Mouse (Mus musculus): ENCODE measurements at regions not wholly inside any gene's neighbourhood (a gene's known extent, or its start where the extent isn't known, plus 50 kb on each side); places are given as distances from the start of the nearest gene placed in this dataset.

DNA sequence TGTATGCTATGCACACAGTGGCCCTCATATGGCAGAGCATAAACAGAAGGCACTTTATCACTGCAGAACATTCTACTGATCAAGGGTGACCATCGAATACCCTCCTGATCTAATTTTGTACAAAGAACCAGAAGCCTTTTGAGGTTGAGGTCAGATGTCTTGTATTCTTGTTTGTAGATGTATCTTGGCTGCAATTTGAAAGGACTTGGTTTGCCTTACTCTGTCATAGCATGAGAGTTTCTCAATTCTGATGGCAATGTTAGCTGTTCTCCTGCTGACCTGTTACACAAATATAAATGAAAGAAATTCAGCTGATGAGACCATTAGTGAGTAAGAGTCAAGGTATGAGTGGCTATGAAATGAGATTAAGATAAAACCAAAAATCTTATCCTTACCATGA is 199.1 kb upstream of the Aldoart1 start:
- DNase-seq, result no peak

DNA sequence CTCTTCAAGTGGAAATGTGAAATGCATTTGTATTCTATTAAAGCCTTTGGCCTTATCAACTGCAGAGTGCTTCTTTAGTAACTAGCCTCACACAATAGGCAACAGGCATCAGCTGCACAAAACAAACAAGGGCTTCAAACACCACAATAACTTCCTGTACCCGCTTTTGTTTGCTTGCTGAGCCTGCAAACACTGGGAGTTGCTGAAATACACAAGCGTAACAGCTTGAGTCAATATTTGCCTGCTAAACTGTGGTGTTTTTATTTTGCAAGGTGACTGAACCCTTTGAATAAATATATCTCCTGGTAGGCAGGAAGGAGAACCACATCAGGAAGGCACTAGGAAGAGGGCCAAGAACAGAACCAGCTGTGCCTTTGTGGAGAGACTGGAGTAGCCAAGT is 195.4 kb upstream of the Aldoart1 start:
- no peak for DNase-seq

DNA sequence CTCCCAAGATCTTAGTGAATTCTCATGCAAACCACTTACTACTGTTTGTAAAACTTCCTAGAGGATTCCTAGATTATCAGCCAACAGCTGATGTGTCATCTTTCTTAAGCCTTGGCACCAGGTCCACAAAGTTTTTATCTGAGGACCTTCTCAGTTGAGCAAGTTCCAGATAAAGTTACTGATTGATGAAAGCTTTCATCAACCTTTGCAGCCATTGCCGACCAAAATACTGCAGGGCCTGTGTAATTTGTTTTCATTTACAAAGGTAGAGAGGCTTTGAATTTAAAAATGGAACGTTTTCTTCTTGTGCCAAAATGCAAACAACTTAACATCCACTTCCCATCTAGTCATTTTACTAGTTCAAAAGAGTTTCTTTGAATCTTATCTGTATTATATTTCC is 191.9 kb upstream of the Aldoart1 start:
- DNase-seq, result no peak

DNA sequence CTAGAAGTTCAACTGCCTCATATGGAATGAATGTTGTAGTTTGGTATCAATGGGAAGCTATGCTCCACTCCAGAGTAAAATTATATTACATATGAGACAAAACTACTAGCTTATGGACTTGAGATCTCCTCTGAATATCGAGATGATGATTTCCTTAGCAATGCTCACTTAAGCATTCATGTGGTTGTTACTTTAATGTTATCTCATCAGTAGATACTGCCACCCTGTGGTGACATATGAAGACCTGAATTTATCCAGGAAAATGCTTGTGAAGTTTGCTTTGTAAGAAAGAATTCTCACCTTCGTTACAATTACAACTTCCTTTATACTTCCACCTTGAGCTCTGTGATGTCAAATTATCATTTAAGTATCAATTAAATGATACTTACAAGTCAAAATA is 190.2 kb upstream of the Aldoart1 start:
- peak; percentile 56 to 70 for DNase-seq

DNA sequence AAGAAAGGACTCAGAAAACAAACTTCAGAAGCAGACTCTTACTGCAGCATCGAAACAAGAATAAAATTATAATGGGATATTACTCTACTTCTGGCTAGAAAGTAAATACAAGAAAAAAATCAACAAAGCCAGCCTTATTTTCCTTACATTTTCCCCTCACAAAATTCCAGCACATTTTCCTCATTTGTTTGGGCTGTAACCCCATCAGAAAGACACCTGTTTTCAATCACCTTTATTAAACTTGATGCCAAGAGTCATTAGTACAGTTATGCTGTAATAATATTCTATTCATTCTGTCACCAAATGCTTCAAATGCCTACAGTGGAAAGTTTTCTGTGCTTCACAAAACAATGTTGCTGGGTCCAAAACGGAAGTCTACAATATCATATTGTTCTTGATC is 189.1 kb upstream of the Aldoart1 start:
- no peak for DNase-seq

DNA sequence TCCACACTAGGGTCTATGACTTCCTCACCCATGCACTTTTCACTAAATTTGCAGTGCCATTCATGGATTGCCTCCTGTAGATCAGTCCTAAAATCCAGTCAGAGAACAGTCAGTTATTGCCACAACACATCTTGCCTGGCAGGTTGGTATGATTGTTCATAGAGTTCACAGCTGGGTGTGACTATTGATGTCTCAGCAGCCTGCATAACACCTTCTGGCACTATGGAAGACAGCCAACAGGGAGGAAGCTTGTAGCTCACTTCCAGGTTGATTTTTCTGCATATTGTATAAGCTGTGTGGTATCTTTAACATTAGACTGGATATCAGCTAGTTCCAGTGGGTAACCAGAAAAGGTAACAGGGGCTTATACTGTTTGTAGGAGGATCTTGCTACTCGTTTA is 145.3 kb upstream of the Aldoart1 start:
- peak; percentile 81 to 82 for DNase-seq

DNA sequence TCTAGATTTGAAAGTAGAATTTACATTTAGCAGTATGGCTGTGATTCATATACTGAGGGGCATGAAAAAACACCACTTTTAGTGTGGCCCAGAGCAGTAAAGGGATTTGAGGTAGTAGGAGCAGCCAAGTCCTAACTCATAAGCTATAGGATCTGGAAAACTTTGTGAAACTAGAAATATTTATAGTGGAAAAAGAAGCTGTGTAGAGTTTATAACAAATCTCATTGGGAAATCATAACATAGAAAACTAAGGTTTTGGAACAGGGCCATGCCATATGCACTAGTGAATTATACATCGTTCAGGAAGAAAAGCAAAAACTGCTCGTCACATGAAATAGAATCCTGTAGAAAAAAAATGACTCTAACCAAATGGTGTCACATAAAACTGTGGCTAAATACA is 143.7 kb upstream of the Aldoart1 start:
- no peak for DNase-seq

DNA sequence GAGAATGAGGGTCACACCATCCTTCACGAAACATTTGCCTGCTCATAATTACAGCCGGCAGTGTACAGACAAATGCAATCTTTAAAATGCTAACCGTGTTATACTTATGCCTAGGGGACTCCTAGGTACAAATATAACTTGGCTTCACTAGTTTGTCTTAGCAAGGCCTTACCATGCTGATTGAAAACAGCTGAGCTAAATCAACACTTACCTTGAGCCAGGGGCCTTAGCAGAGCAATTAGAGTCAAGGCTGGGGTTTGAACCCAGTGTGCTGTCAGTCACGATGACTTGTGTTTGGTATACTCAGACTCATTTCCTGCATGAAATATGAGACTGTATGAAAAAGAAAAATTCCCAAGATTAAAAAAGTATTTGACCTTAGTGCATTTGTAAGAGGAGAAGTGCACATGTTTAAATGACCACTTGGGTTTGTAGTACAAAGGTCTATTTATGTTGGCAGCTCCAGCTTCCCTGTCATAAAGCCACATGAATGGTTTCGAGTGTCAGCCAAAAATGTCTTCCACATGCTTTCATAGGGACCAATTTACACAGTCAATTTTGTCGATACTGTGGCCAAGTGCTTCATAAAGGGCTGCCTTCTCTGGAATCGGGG is 94.0 kb upstream of the Aldoart1 start:
- DNase-seq, result peak in 1 of 2 experiments; percentile 3

DNA sequence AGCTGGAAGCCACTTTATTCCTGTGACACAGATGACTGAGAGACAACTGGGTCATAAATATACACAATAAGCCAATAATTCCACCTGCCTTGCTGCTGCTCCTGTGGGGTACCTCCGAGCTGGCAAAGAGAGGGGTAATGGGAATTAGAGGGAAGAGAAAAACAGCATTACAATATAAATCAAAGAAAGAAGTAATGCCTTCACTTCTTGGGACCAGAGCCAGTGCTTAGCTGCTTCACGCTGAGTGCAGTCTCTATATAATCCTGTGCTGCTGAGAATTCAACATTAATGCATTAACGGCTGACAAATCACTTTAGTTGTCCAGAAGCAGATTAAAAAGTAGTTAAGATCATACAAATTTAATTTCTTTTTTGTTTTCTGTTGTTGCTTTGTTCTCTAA is 71.0 kb upstream of the Aldoart1 start:
- peak in 1 of 2 experiments; percentile 33 for DNase-seq

DNA sequence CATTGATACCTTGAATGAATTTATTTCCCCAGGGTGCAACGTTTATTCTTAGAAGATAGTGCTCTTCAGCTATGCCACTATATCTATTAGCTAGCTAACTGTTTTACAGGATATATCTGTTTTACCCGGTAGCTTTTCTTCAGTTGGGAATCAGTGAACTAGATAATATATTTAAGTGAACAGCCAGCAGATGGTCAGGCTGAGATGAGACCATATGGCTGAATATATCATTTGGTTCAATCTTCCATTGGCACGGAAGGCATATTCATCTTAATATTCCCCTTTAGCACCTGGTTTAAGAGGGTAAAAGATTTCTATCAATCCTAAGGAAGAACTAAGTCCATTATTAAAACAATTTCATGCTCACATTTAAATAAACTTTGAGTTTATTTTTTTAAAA is 62.6 kb upstream of the Aldoart1 start:
- peak; percentile 31 to 36 for DNase-seq

All from cerebellum, postnatal 10 days (tissue).